Mouse (Mus musculus) lung, postnatal 25 days (tissue): ENCODE results near the gene B3gnt2.

ENCODE experiments used
- DNase-seq: peaks from one replicate; pipeline ENCODE4 v3.0.0; 2022; ENCODE audit warnings: low spot score

The B3gnt2 gene

GRCm38 (mm10) chr11:22815143-22815542 lies 45.6 kb downstream of the B3gnt2 start:
- DNase-seq = no peak

- peak; percentile 48 for DNase-seq
Measured at GRCm38 (mm10) chr11:22813921-22814704, 46.6 kb downstream of the B3gnt2 start.

- DNase-seq = no peak
Measured at GRCm38 (mm10) chr11:22813427-22813826, 47.3 kb downstream of the B3gnt2 start.

GRCm38 (mm10) chr11:22811413-22811812 lies 49.3 kb downstream of the B3gnt2 start:
- no peak for DNase-seq

- DNase-seq = no peak
Measured at GRCm38 (mm10) chr11:22809465-22810096, 51.2 kb downstream of the B3gnt2 start.

- DNase-seq = no peak
Measured at GRCm38 (mm10) chr11:22808040-22808439, 52.7 kb downstream of the B3gnt2 start.

- DNase-seq = no peak
Measured at GRCm38 (mm10) chr11:22805171-22805570, 55.6 kb downstream of the B3gnt2 start.

GRCm38 (mm10) chr11:22799987-22800424 lies 60.8 kb downstream of the B3gnt2 start:
- peak; percentile 20 for DNase-seq

- DNase-seq = no peak
Measured at GRCm38 (mm10) chr11:22798916-22799315, 61.8 kb downstream of the B3gnt2 start.

GRCm38 (mm10) chr11:22794734-22795133 lies 66.0 kb downstream of the B3gnt2 start:
- DNase-seq = no peak

- no peak for DNase-seq
Measured at GRCm38 (mm10) chr11:22793881-22794203, 66.9 kb downstream of the B3gnt2 start.

GRCm38 (mm10) chr11:22793176-22793880 lies 67.4 kb downstream of the B3gnt2 start:
- DNase-seq = no peak

GRCm38 (mm10) chr11:22792149-22792548 lies 68.6 kb downstream of the B3gnt2 start:
- no peak for DNase-seq

- DNase-seq = no peak
Measured at GRCm38 (mm10) chr11:22791726-22792125, 69.0 kb downstream of the B3gnt2 start.

GRCm38 (mm10) chr11:22787833-22788232 lies 72.9 kb downstream of the B3gnt2 start:
- DNase-seq = no peak

GRCm38 (mm10) chr11:22784477-22784876 lies 76.3 kb downstream of the B3gnt2 start:
- no peak for DNase-seq

GRCm38 (mm10) chr11:22782705-22783124 lies 78.0 kb downstream of the B3gnt2 start:
- peak; percentile 59 for DNase-seq

GRCm38 (mm10) chr11:22781190-22781589 lies 79.6 kb downstream of the B3gnt2 start:
- DNase-seq = no peak

GRCm38 (mm10) chr11:22780761-22781160 lies 80.0 kb downstream of the B3gnt2 start:
- DNase-seq = peak; percentile 20

GRCm38 (mm10) chr11:22779821-22780551 lies 80.8 kb downstream of the B3gnt2 start:
- DNase-seq = no peak

- DNase-seq = no peak
Measured at GRCm38 (mm10) chr11:22778596-22778995, 82.2 kb downstream of the B3gnt2 start.

- DNase-seq = no peak
Measured at GRCm38 (mm10) chr11:22777531-22777930, 83.2 kb downstream of the B3gnt2 start.
